Mouse (Mus musculus): ENCODE measurements around the gene Tcf7. TPM values are rescaled to one million over a fixed set of nuclear protein-coding genes. Genes with fewer than 3 reads are reported as not detected.

Gene Tcf7
- total and polyA plus RNA-seq, 3 experiments = not detected

DNA sequence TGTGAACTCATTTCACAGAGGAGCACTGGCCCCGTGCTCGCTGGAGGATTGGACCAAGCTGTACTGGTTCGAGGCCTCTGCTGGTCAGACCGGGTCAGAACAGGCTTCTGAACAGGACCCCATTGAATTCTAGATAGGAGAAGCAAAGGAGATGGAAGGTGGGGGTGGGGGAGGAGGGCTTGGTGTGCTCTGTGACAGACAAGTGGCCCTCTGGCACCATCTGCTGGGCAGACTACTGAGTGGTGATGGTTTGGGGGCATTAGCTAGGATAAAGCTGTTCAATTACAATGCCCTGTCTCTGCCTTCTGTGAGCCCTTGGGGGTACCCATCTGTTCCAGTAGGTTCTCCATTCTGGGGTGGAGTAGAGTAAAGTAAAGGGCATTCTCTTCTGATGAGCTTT is 62.5 kb downstream of the Tcf7 start:
- Histone ChIP-seq H3K27me3 (ENCODE audit: insufficient read depth, low read length) (peaks cover 25% of the 10 kb centered on the region), H3K4me3 (ENCODE audit: low read depth, low read length) (no peak overlapping the region), H3K4me1 (ENCODE audit: insufficient read depth, low read depth, low read length) (peaks cover 12% of the 10 kb centered on the region), H3K9me3 (replicated peaks) (no peaks in the 10 kb centered on the region), H3K36me3 (replicated peaks) (no peaks in the 10 kb centered on the region)
- no peak for ATAC-seq (ENCODE audit: extremely low read depth, insufficient number of reproducible peaks, low FRiP score, poor library complexity, severe bottlenecking)
- no peak for DNase-seq (ENCODE audit: low spot score)
- TF ChIP-seq GATA1 (IDR thresholded peaks at IDR 0.05; ENCODE audit: borderline replicate concordance, low read length) (no peak), CTCF (IDR thresholded peaks at IDR 0.05; ENCODE audit: low read depth, low read length) (peak; percentile 40; the same call in 1 of the 2 replicates)

- H3K36me3 ChIP-seq (replicated peaks) = no peaks in the 10 kb centered on the region
- no peaks in the 10 kb centered on the region for H3K27me3 ChIP-seq (ENCODE audit: insufficient read depth, low read length)
- TF ChIP-seq GATA2 (IDR thresholded peaks at IDR 0.05; ENCODE audit: borderline replicate concordance, low read depth, low read length) = no peak
- no peak for TF ChIP-seq POLR2AphosphoS5 (IDR thresholded peaks at IDR 0.05; ENCODE audit: insufficient replicate concordance, low read depth, low read length)
- no peak for TF ChIP-seq CTCF (IDR thresholded peaks at IDR 0.05; ENCODE audit: low read depth, low read length)
- no peak for TF ChIP-seq TAL1 (conservative IDR thresholded peaks at IDR 0.05; ENCODE audit: low read depth, low read length)
- TF ChIP-seq GATA1 (IDR thresholded peaks at IDR 0.05; ENCODE audit: borderline replicate concordance, low read length) = no peak
- H3K9me3 ChIP-seq (replicated peaks) = no peaks in the 10 kb centered on the region
- DNase-seq (ENCODE audit: low spot score) (no peak), ATAC-seq (ENCODE audit: extremely low read depth, insufficient number of reproducible peaks, low FRiP score, poor library complexity, severe bottlenecking) (no peak)
- H3K4me1 ChIP-seq (ENCODE audit: insufficient read depth, low read depth, low read length) = no peaks in the 10 kb centered on the region
- H3K4me3 ChIP-seq (ENCODE audit: low read depth, low read length) = no peak within 1 kb of the TSS
Observed at GRCm38 (mm10) chr11:52213887-52214286, 68.9 kb downstream of the Tcf7 start, which contains the start of gene Olfr1371. Gene Olfr1371, minus strand, starts transcription at chr11:52213987.

Other genes with a start within 250 kb of the Tcf7 start
- 101 and 108 TPM in 2 replicates for gene Ppp2ca, start 184.3 kb downstream of the Tcf7 start, total RNA-seq (2014; fragmentation: Nextera tagmentation)
- gene Ppp2ca, start 184.3 kb downstream of the Tcf7 start, total RNA-seq (2017) = 106 and 109 TPM in 2 replicates
- 16.4 and 20.1 TPM in 2 replicates for gene Ppp2ca, start 184.3 kb downstream of the Tcf7 start, polyA plus RNA-seq (2012)
- gene Olfr1373, start 137.5 kb downstream of the Tcf7 start, total RNA-seq (2014; fragmentation: Nextera tagmentation) = not detected in 2 replicates
- not detected in 2 replicates for gene Olfr1373, start 137.5 kb downstream of the Tcf7 start, total RNA-seq (2017)
- not detected in 2 replicates for gene Olfr1373, start 137.5 kb downstream of the Tcf7 start, polyA plus RNA-seq (2012)
- not detected in 2 replicates for gene Olfr1371, start 69.0 kb downstream of the Tcf7 start, total RNA-seq (2014; fragmentation: Nextera tagmentation)
- 0.27 TPM in 1 of 2 replicates, not detected in the other for gene Olfr1371, start 69.0 kb downstream of the Tcf7 start, total RNA-seq (2017)
- gene Olfr1371, start 69.0 kb downstream of the Tcf7 start, polyA plus RNA-seq (2012) = not detected in 2 replicates
- 119 and 144 TPM in 2 replicates for gene Skp1a, start 51.0 kb downstream of the Tcf7 start, total RNA-seq (2014; fragmentation: Nextera tagmentation)
- 259 and 285 TPM in 2 replicates for gene Skp1a, start 51.0 kb downstream of the Tcf7 start, total RNA-seq (2017)
- 8.1 and 19.9 TPM in 2 replicates for gene Skp1a, start 51.0 kb downstream of the Tcf7 start, polyA plus RNA-seq (2012)
- 117 and 127 TPM in 2 replicates for gene Vdac1, start 77.8 kb upstream of the Tcf7 start, total RNA-seq (2014; fragmentation: Nextera tagmentation)
- 184 and 207 TPM in 2 replicates for gene Vdac1, start 77.8 kb upstream of the Tcf7 start, total RNA-seq (2017)
- 40.7 and 55.1 TPM in 2 replicates for gene Vdac1, start 77.8 kb upstream of the Tcf7 start, polyA plus RNA-seq (2012)
- gene 9530068E07Rik, start 113.4 kb upstream of the Tcf7 start, total RNA-seq (2014; fragmentation: Nextera tagmentation) = 81.2 and 82.7 TPM in 2 replicates
- 53.0 and 53.8 TPM in 2 replicates for gene 9530068E07Rik, start 113.4 kb upstream of the Tcf7 start, total RNA-seq (2017)
- 136 TPM in 2 replicates for gene 9530068E07Rik, start 113.4 kb upstream of the Tcf7 start, polyA plus RNA-seq (2012)